Mouse (Mus musculus): ENCODE measurements around the gene 1700069L16Rik. TPM values are rescaled to one million over a fixed set of nuclear protein-coding genes. Genes with fewer than 3 reads are reported as not detected.
A peak's percentile ranks its signal among the peaks of the same experiment; 100 is the strongest.

Gene 1700069L16Rik
- polyA plus RNA-seq, 1 experiment from 2014 or later: not detected

DNA sequence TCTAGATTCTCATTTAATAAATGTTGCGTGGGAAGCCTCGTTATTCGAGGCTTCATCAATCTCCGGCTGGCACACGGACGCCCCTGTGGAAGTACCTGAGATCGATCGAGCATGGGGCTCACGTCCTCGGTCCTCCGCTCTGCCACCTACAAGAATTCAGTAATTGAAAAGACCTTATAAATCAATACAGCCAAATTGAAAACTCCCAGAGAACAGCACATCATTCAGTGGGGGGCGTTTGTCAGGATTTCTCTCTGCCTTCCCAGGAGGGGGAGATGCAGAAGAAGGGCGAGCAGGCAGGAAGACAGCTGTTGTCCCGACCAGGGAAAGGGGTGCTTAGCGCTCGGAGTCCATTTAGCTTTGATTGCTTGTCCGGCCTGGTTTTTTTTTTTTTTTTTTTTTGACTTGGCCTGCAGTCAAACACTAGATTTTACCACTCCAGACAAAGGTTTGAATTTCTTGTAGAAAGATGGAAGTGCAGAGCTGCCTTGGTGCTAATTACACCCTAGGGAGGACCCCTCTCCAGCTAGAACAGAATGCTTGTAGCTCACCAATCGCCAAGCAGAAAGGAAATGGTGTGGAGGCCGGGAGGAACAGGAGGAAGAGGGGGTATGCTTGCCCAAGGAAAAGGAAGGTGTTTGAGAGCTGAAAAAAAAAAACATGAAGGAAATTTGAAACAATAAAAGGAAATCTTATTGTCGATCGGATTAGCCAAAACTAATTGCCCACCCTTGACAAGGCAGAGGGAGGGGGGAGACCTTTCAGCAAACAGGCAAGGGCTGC lies 20.6 kb downstream of the 1700069L16Rik start:
- no peak overlapping the region for H3K27ac ChIP-seq
- H3K9me3 ChIP-seq: no peaks in the 10 kb centered on the region
- H3K4me3 ChIP-seq: no peak overlapping the region
- ATAC-seq (ENCODE audit: low FRiP score, low read depth): peak; percentile 59; the same call in 1 of the 2 replicates
- H3K4me1 ChIP-seq: peaks cover 23% of the 10 kb centered on the region
- H3K27me3 ChIP-seq: no peaks in the 10 kb centered on the region; the same call in 1 of the 2 replicates
- H3K4me2 ChIP-seq (replicated peaks): peak overlapping the region; percentile 14; the same call in 1 of the 2 replicates
- no peak overlapping the region for H3K9ac ChIP-seq
- WGBS: 35% methylated on average over 21 of the region's 21 CpGs
- no peaks in the 10 kb centered on the region for H3K36me3 ChIP-seq

DNA sequence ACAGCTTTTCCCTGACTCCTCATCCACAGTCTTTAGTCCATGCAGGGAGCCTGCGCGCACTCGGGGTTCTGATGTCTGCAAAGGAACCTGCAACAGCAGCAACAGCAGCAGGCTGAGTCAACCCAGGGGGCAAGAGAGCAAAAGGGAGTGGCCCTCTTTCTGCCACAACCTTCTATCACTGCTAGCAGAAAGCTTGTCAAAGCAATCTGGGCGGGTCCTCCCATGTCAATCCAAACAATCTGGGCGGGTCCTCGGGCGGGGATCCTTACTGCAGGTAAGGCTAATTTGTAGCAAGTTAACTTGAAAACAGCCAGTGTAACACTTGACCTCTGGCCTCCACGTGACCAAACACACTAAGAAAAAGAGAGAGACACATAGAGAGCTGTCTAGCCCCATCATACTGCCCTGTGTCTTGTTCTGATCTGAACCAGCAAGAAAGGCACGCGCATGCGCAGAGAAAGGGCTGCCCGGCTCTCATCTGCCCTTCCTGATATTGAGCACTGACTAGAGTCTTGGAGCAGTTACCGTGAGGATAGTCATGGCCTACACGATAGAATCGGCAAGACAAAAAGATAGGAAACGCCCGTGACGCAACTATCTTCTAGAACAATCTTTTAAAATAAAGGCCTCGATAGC lies 24.1 kb downstream of the 1700069L16Rik start:
- H3K9me3 ChIP-seq: no peaks in the 10 kb centered on the region
- no peak overlapping the region for H3K4me2 ChIP-seq (replicated peaks)
- ATAC-seq (ENCODE audit: low FRiP score, low read depth): no peak
- no peak overlapping the region for H3K4me3 ChIP-seq
- H3K9ac ChIP-seq: no peak overlapping the region
- no peaks in the 10 kb centered on the region; the same call in 1 of the 2 replicates for H3K27me3 ChIP-seq
- no peak overlapping the region for H3K27ac ChIP-seq
- H3K36me3 ChIP-seq: no peaks in the 10 kb centered on the region
- WGBS: 77% methylated on average over 19 of the region's 19 CpGs
- H3K4me1 ChIP-seq: peaks cover 36% of the 10 kb centered on the region

DNA sequence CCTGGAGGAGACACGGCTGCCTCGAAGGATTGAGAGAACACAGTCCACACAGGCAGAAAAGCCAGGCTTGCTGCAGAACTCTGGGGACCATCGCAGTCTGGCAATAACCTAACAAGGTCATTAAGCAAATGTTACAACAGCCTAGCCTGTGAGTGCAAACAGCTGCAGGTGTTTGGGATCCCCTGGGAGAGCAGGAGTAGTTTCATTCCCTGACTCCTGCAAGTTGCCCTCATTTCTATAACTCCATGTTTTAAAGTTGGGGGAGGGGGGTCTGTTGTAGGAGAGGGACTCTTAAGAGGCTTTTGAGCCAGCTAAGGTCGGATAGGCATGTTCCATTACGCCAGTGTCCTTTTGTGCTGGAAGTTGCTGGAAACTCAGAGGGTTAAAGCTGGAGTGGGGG lies 30.2 kb downstream of the 1700069L16Rik start:
- Histone ChIP-seq H3K36me3 (no peaks in the 10 kb centered on the region), H3K9ac (no peak overlapping the region), H3K4me3 (no peak overlapping the region), H3K4me1 (peaks cover 34% of the 10 kb centered on the region), H3K27me3 (no peaks in the 10 kb centered on the region), H3K27ac (peak overlapping the region; percentile 95; the same call in 1 of the 2 replicates), H3K9me3 (peaks cover 4% of the 10 kb centered on the region; the same call in 1 of the 2 replicates), H3K4me2 (replicated peaks) (peak overlapping the region; percentile 52)
- WGBS: 6% methylated on average over 5 of the region's 5 CpGs
- peak; percentile 88 for ATAC-seq (ENCODE audit: low FRiP score, low read depth)

DNA sequence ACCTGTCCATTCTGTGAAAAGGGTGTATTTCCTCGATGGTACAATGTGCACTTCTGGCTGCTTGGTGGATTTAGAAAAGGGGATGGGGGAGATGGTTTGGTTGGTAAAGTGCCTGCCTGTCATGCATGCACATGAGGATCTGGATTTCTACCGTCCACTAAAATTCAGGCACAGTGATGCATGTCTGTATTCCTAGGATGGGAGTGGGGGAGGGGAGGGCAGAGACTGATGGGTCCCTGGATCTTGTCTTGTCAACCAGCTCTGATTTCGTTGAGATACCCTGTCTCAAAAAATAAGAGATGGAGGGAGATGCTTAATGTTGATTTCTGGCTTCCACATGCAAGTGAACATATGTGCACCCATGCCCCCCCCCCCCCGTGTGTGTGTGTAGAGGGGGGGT lies 30.6 kb downstream of the 1700069L16Rik start:
- H3K36me3 ChIP-seq: no peaks in the 10 kb centered on the region
- H3K4me1 ChIP-seq: peaks cover 38% of the 10 kb centered on the region
- peaks cover 4% of the 10 kb centered on the region; the same call in 1 of the 2 replicates for H3K9me3 ChIP-seq
- H3K9ac ChIP-seq: 0 out of 2 replicates have a peak overlapping the region, but pooled peaks have one; percentile 8
- WGBS: 32% methylated on average over 4 of the region's 4 CpGs
- no peaks in the 10 kb centered on the region for H3K27me3 ChIP-seq
- H3K4me2 ChIP-seq (replicated peaks): peak overlapping the region; percentile 52
- no peak for ATAC-seq (ENCODE audit: low FRiP score, low read depth)
- peak overlapping the region; percentile 95 for H3K27ac ChIP-seq
- no peak overlapping the region for H3K4me3 ChIP-seq

DNA sequence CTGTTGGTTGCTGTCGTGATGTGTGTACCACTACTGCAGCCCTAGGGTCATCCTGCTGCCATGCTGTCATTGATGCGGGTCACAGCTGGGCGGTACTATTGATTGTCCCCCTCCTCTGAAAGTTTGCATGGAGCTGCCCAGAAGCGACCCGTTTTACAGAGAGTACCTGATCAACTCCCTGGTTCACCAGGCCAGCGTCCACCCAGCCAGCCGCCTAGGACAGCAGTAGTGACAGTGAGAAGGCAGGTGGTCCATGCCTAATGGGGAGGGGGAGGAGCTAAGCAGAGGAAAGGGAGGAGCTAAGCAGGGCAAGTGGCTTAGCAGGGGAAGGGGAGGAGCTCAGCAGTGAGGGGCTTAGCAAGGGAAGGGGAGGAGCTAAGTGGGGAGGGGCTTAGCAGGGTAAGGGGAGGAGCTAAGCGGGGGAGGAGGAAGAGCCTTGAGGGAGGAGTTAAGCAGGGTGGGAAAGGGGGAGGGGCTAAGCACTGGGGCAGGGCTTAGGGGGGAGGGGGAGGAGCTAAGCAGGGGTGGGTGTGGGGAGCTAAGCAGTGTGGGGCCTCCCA lies 31.3 kb downstream of the 1700069L16Rik start:
- H3K27ac ChIP-seq: no peak overlapping the region
- no peaks in the 10 kb centered on the region for H3K27me3 ChIP-seq
- no peak for ATAC-seq (ENCODE audit: low FRiP score, low read depth)
- peaks cover 4% of the 10 kb centered on the region; the same call in 1 of the 2 replicates for H3K9me3 ChIP-seq
- no peak overlapping the region for H3K4me3 ChIP-seq
- H3K36me3 ChIP-seq: no peaks in the 10 kb centered on the region
- WGBS: 93% methylated on average over 8 of the region's 8 CpGs
- no peak overlapping the region for H3K4me2 ChIP-seq (replicated peaks)
- no peak overlapping the region for H3K9ac ChIP-seq
- peaks cover 46% of the 10 kb centered on the region for H3K4me1 ChIP-seq

DNA sequence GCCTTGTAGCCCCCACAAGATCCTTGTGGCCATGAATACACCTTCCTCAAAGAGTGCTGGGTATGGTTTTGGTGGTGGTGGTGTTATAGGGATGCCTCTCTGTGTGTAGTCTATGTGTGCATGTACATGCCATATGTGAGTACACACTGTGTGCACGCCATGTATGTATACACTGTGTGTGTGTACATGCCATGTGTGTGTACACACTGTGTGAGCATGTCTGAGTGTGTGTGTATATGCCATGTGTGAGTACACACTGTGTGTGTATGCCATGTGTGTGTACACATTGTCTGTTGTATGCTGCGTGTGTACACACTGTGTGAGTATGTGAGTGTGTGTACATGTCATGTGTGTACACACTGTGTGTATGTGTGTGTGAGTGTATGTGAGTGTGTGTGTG lies 33.7 kb downstream of the 1700069L16Rik start:
- Histone ChIP-seq H3K4me1 (peaks cover 39% of the 10 kb centered on the region), H3K4me3 (no peak overlapping the region), H3K27me3 (no peaks in the 10 kb centered on the region), H3K9ac (no peak overlapping the region), H3K36me3 (no peaks in the 10 kb centered on the region), H3K9me3 (peaks cover 4% of the 10 kb centered on the region; the same call in 1 of the 2 replicates), H3K27ac (no peak overlapping the region), H3K4me2 (replicated peaks) (no peak overlapping the region)
- ATAC-seq (ENCODE audit: low FRiP score, low read depth): no peak
- WGBS: 93% methylated on average over 2 of the region's 2 CpGs

DNA sequence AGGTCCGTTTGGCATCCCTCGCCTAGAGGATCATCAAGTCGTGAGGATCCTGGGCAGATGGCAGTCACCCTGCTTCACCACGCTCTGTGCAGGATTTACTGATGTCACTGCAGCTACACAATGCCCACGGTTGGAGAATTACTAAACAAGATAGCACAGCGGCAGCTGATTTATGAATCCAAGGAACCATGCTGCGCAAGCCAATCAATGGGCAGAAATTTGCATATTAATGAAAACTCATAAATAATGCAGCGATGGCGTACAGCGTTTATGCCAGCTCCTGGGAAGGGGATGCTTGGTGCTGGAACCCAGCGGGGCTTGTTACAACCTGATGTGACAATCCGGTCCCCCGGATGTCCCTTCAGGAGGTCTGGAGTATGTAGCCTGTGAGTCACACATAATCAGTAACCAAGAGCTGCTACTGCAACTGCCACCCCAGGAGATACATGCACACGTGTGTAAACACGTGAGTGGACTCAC lies 34.5 kb downstream of the 1700069L16Rik start:
- Histone ChIP-seq H3K4me2 (replicated peaks) (no peak overlapping the region), H3K4me1 (peaks cover 38% of the 10 kb centered on the region), H3K9ac (no peak overlapping the region), H3K4me3 (no peak overlapping the region), H3K27ac (no peak overlapping the region), H3K27me3 (no peaks in the 10 kb centered on the region), H3K9me3 (peaks cover 4% of the 10 kb centered on the region; the same call in 1 of the 2 replicates), H3K36me3 (no peaks in the 10 kb centered on the region)
- ATAC-seq (ENCODE audit: low FRiP score, low read depth): no peak
- 81% methylated on average over 15 of the region's 15 CpGs for WGBS

DNA sequence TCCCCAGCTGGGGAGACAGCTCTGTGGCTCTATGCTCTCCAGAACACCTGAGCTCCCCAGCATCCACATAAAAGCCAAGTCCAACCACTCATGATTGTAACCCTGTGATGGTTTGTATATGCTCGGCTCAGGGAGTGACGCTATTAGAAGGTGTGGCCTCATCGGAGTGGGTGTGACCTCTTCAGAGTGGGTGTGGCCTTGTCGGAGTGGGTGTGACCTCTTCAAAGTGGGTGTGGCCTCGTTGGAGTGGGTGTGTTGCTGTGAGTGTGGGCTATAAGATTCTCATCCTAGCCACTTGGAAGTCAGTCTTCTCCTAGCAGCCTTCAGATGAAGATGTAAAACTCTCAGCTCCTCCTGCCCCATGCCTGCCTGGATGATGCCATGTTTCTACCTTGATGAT lies 37.1 kb downstream of the 1700069L16Rik start:
- WGBS: 86% methylated on average over 5 of the region's 5 CpGs
- Histone ChIP-seq H3K36me3 (no peaks in the 10 kb centered on the region), H3K4me2 (replicated peaks) (no peak overlapping the region), H3K27me3 (no peaks in the 10 kb centered on the region), H3K4me1 (peaks cover 22% of the 10 kb centered on the region), H3K27ac (no peak overlapping the region), H3K4me3 (no peak overlapping the region), H3K9me3 (no peaks in the 10 kb centered on the region), H3K9ac (no peak overlapping the region)
- no peak for ATAC-seq (ENCODE audit: low FRiP score, low read depth)

DNA sequence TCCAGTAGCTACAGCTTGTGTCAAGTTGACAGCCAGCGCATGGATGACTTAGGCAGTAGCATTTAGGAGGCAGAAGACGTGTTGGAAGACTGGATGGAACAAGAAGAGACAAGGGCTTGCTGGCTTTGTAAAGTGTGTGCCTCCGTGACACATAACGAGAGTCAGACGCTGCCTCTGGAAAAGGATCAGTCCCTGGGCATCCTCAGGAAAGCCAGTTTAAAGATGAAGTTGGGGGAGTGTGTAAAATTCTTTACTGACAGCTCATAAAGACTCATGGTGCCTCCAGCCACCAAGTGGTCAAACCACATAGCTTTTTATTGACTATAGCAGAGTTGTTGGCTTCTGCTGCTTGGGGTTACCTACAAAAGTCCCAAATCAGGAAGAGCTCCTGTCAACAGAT lies 39.1 kb downstream of the 1700069L16Rik start:
- Histone ChIP-seq H3K36me3 (no peaks in the 10 kb centered on the region), H3K27me3 (no peaks in the 10 kb centered on the region), H3K9ac (no peak overlapping the region), H3K9me3 (no peaks in the 10 kb centered on the region), H3K4me3 (no peak overlapping the region), H3K4me2 (replicated peaks) (no peak overlapping the region), H3K4me1 (peaks cover 22% of the 10 kb centered on the region), H3K27ac (no peak overlapping the region)
- ATAC-seq (ENCODE audit: low FRiP score, low read depth): no peak
- WGBS: 32% methylated on average over 5 of the region's 5 CpGs

DNA sequence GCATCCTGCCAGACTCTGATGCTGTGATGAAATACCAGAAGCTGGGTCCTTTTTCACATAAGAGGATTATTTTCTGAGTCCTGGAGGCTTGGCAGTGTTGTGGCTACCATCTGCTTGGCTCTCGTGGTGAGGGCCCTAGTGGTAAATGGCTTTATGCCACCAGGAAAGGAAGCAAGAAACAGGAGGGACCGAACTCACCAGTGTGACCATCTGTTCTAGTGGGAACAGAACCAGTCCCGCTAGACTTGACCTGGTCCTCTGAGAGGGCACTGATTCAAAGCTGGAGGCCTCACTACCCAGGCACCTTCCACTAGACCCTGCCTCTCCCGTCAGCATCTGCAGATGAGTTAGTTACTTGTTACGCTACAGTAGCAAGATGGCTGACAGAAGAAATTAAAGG lies 41.3 kb downstream of the 1700069L16Rik start:
- 69% methylated on average over 5 of the region's 5 CpGs for WGBS

DNA sequence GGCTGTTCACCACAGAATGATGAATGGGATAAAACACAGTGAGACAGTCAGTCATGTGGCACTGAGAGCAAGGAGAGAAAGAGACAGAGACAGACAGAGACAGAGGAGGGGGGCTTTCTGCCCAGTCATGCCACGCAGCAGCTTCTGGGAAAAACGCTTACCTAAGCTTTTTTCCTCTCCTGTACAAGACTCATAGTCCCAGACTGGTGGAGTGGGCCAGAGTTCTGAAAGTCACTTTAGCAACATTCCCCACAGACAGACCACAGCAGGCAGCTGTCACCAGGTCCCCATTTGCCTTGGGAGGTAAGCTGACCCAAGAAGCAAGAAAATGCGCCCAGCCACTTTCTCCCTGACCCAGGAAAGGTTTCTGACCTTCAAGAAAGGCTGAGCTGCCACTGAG lies 42.1 kb downstream of the 1700069L16Rik start:
- WGBS: 71% methylated on average over 3 of the region's 3 CpGs
- Histone ChIP-seq H3K27ac (no peak overlapping the region), H3K9me3 (no peaks in the 10 kb centered on the region), H3K9ac (no peak overlapping the region), H3K4me2 (replicated peaks) (no peak overlapping the region), H3K27me3 (no peaks in the 10 kb centered on the region), H3K36me3 (no peaks in the 10 kb centered on the region), H3K4me1 (peaks cover 7% of the 10 kb centered on the region), H3K4me3 (no peak overlapping the region)
- ATAC-seq (ENCODE audit: low FRiP score, low read depth): no peak

More for the DNA sequence above, 41.3 kb downstream of the 1700069L16Rik start:
- no peaks in the 10 kb centered on the region for H3K27me3 ChIP-seq
- H3K4me2 ChIP-seq (replicated peaks): no peak overlapping the region
- peaks cover 10% of the 10 kb centered on the region for H3K4me1 ChIP-seq
- no peak for ATAC-seq (ENCODE audit: low FRiP score, low read depth)
- H3K4me3 ChIP-seq: no peak overlapping the region
- no peak overlapping the region for H3K27ac ChIP-seq
- no peaks in the 10 kb centered on the region for H3K36me3 ChIP-seq
- no peaks in the 10 kb centered on the region for H3K9me3 ChIP-seq
- no peak overlapping the region for H3K9ac ChIP-seq

DNA sequence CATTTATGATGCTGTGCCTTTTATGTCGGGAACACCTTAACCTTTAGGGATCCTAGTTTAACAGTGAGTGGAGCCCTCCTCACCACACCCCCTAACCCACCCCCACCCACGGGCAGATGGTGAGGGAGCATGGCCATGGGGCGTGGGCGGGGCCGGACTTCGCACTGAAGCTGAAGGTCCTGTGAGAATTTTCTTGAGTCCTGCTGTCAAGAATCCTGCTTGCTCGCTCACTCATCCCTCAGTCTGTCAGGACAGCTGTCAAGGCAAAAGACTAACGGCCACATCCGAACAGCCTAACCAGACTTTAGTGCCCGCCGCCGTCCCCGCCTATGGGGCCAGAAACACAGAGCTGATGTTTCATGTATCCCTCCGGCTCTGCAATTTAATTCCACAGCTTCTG lies 43.4 kb downstream of the 1700069L16Rik start:
- H3K9me3 ChIP-seq: no peaks in the 10 kb centered on the region
- H3K9ac ChIP-seq: no peak overlapping the region
- H3K4me3 ChIP-seq: no peak overlapping the region
- H3K4me2 ChIP-seq (replicated peaks): no peak overlapping the region
- no peak for ATAC-seq (ENCODE audit: low FRiP score, low read depth)
- H3K4me1 ChIP-seq: peaks cover 7% of the 10 kb centered on the region
- H3K36me3 ChIP-seq: no peaks in the 10 kb centered on the region
- H3K27ac ChIP-seq: no peak overlapping the region
- WGBS: 62% methylated on average over 14 of the region's 14 CpGs
- no peaks in the 10 kb centered on the region for H3K27me3 ChIP-seq

Data from limb, embryonic 13.5 days (tissue).